Mouse (Mus musculus) bone marrow, adult 2 months (tissue): ENCODE measurements around the gene Spdye4a.

Source experiments
- CTCF ChIP-seq: fragments of 200-500 bp; IDR thresholded peaks from 2 replicates; pipeline ENCODE4 v1.5.1; 2011; ENCODE audit warnings: low read length, control low read depth; ENCODE audit not compliant: control insufficient read depth, insufficient read depth
- POLR2A ChIP-seq: fragments of 200-500 bp; IDR thresholded peaks from 2 replicates; pipeline ENCODE4 v1.6.1; 2011; ENCODE audit warnings: low read depth, mild to moderate bottlenecking, control low read depth, low read length, borderline replicate concordance; ENCODE audit not compliant: control insufficient read depth

GRCm38 (mm10) chr5:143192806-143193205 lies 33.9 kb downstream of the Spdye4a start:
- TF ChIP-seq CTCF (no peak), POLR2A (no peak)
